Mouse (Mus musculus): ENCODE data around the gene Gga1. TPM values are rescaled to one million over a fixed set of nuclear protein-coding genes. Genes with fewer than 3 reads are reported as not detected.

Gga1 gene
- polyA plus RNA-seq, 2 experiments from 2014 or later, result 14.3 to 17.1 TPM

DNA sequence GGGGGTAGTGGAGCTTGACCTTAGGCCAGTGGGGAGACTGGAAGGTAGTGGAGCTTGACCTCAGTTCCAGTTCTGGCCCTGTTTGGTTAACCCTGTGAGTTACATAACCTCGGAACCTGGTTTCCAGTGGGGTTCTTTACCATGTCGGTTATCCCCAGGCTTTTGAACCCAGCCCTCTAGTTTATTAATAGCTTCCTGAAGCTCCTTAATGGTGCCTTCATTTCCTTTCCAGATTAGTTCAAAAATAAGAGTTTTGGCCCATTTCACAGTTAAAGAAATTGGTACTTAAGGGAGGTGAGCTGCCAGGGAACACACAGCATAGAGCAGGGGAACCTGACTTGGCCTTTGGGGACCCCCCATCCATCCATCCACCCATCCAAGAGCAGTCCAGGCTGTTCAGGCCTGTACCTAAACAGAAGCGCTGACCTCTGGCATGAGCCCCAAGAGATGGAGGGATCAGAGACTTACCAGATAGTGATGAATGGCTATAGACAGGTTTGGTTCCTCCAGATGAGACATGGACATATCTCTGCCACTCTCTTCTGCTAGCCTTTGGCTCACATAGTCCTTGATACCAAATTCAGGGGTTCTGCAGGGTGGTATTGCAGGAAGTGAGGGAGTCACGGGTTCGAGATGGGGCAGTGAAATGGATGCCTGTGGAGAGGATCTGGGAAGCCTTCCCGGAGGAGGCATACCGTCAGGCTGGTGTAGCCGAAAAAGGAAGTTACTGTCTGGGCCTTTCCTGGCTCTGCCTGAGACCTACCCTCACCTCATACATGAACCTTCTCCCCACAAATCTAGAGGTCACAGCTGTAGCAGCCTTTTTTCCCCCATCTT is 38.1 kb downstream of the Gga1 start:
- no peak for ATAC-seq

DNA sequence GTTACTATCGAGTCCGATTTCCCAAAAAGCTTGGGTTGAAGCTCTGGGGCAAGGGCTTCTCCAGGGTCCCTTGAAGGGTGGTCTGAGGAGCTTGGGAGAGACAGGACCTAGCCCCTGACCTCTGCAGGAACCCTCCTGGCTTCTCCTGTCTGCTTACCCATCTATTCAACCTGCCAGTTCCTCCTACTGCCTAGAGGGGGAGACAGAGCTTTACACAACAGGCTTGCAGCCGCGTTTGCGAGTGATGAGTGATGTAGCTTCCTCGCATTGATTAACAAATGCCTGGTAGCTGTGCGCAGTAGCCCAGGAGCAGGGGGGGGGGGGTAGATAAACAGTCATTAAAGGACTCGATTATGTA is 38.6 kb downstream of the Gga1 start:
- peak; percentile 53 for ATAC-seq

DNA sequence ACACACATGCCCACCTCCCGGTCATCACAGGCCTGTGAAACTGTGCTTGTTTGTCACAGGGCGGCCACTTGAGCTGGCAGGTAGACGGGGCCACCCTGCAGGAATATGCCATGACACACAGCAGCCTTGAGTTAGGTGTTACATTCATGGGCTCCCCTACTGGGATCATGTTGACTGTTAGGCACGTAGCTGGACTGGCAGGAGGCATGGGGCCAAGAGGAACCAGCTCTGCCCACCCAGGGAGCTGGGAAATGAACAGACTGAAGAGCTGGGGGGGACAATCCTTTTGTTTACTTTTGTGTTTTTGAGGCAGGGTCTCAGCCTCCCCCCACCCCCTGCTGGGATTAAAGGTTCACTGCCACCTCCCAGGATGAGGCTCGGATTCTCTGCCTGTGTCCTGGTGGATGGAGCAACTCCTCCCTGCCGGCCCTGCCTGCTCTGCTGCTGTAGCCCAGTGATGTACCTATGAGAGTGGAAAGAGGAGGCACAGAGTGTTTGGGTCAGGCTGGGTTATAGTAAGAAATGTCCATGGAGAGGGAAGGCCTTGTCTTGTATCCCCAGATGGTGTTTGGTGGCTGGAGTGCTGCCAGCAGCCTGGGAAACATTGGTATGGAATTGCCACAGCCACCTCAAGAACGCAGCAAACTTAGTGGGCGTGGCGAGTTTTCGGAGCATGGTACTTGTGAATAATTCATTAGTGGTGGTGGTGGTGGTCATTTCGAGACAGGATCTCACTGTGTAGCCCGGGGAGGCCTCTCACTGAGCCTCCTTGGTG is 39.2 kb downstream of the Gga1 start:
- no peak for ATAC-seq

GRCm38 (mm10) chr15:78918126-78918525 is 41.1 kb downstream of the Gga1 start:
- ATAC-seq, result no peak

GRCm38 (mm10) chr15:78919914-78920313 is 42.9 kb downstream of the Gga1 start:
- ATAC-seq, result no peak

GRCm38 (mm10) chr15:78922700-78923099 is 45.7 kb downstream of the Gga1 start:
- no peak for ATAC-seq

- ATAC-seq, result peak; percentile 68
Measured at GRCm38 (mm10) chr15:78923585-78923984, 46.6 kb downstream of the Gga1 start.

DNA sequence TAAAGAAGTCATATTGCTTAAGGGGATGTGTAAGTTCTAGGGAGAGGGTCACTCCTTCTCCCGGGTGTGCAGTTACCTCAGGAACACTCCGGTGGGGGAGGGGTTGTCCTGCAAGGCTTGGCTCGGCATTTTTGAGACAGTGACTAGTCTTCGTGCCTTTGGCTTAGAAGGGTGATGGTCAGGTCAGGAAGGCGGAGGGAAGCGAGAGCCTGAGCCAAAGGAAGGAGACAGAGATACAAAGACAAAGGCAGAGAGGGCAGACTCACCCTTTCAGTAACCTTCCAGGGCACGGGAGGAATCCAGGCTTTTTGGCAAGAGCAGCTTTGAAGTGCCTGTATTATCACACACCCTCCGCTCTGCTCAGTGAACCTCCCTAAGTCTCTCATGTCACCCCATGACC is 48.1 kb downstream of the Gga1 start:
- no peak for ATAC-seq

DNA sequence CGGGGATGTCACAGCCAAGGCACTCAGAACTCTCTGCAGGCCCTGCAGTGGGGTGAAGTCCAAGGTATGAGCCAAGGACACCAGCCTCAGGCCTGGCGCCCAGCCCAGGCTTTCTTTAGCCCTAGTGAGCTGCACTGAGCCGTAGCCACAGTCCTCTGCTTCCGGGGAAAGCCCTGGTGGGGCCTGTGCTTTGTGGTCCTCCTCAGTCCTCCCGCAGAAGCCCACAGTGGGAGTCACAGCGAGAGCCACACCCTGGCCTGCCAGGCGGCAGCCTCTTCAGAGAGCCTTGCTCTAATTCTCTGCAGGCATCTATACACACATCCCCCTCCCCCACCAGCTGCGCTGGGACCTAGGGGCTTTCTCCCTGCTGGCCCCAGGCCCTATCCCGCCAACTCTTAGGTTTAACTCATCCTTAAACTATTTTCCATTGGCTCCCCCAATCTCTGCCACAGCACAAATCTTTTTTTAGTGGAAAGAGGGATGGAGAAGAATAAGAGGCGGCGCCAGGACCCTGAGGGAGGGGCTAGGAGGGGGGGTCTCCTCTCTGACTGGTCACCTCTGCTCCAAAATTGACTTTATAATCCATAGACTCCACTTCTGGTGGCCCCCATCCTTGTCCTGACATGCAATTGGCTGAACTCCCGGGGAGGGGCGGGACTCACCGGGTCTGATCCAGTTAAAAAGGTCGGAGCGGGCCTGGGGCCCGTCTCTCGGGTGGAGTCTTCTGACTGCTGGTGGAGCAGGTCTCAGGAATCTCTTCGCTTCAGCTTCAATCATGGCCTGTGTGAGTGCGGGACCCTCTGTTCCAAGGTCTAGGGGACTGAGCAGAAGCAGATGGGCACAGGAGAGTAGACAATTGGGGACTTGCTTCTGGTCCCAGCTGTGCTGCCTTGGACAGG is 49.3 kb downstream of the Gga1 start, which contains the start of gene Lgals1:
Lgals1 (plus strand) TSS at position 705 of the 899 bp plus-strand sequence.
- peak; percentile 39 for ATAC-seq

DNA sequence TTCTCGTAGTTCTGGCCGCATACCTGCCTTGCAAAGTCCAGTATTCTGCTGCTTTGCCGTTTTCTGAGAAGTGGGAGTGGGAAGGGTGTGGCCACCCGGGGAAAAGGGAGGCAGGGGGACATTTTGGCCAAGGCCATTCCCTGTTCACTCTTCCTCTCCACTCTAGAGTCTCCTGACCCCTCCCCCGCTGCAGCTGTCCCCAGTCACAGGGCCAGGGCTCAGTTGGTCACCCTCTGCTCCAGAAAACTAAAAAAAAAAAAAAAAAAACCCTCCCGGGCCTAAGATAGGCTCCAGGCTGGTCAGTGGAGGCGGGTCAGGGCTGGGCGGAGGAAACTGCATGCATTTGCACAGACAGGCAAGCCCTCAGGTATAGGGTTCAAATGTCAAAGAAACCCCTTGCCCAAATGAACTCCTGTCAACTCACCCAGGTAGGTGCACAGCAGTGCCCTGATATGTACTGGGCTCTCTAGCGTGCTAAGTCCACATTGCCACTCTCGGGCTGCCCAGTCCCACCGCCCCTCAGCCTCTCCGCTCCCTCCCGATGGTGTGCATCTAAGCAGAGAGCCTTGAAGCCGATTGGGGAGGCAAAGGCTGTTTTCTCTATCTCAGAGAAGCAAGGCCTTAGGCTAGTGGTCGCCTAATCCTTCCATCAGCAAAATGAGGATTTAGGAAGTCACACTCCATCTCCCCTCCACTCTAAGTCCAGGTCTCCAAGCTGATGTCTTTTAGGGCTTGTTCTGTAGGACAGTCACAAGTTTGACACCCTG is 50.2 kb downstream of the Gga1 start:
- ATAC-seq, result no peak

DNA sequence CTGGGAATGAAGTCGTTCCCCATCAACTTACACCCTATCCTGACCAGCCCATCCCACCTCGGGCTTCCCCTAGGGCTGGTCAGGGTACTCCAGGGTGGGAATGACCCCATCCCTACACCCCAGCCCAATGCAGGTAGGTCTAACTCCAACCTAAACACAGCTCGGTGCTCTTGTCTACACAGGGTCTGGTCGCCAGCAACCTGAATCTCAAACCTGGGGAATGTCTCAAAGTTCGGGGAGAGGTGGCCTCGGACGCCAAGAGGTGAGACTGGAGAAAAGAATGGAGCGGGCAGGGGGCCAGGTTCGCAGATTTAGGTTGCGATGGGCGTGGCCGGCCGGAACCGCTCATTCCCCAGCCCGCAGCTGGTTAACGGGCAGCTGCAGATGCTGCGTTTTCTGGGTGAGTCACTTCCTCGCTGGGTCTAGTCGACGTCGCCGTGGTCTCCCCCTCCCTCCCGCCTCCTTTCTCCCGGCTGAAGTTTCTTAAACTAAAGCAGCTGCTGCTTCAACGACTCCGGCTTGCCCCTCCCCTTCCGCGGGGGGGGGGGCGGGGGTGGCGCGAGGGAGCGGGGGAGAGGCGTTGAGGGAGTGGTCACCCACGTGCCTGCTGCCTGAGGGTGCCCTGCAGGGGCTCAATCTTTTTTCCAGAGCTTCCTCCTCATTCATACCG is 50.9 kb downstream of the Gga1 start:
- ATAC-seq, result peak; percentile 79

DNA sequence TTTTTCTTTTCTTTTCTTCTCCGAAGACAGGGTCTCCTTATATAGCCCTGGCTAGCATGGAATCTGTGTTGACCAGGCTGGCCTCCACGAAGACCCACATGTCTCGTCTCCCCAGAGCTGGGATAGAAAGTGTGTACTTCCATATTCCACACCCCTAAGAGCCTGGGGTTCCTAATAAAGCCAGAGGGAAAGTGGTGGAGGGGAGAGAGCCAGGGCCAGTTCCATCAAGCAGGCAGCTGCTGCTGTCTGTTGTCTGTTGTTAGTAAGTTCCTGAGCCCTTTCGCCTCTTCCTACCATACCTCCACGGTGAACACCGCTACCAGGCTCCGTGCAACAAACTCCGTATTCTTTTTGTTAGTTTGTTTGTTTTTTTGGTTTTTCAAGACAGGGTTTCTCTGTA is 51.5 kb downstream of the Gga1 start:
- ATAC-seq, result no peak

GRCm38 (mm10) chr15:78930192-78930706 is 53.3 kb downstream of the Gga1 start:
- no peak for ATAC-seq

- no peak for ATAC-seq
Measured at GRCm38 (mm10) chr15:78930801-78931426, 53.9 kb downstream of the Gga1 start.

DNA sequence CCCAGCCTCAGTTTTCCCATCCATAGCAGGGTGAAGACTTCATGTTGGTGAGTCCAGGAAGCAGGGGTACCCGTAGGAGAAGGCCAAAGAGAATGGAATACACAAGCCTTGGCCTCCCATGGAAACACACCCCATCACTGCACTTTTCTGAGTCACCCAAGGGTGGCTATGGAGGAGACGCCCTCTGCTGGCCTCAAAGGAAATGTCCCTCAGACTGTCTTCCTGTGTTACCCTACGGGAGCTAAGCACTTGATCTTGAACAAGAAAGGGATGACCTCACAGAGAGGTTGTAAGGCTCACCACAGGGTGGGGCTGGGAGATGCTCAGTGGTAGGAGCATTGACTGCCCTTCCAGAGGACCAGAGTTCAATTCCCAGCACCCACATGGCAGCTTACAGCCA is 54.6 kb downstream of the Gga1 start:
- ATAC-seq, result peak; percentile 38

DNA sequence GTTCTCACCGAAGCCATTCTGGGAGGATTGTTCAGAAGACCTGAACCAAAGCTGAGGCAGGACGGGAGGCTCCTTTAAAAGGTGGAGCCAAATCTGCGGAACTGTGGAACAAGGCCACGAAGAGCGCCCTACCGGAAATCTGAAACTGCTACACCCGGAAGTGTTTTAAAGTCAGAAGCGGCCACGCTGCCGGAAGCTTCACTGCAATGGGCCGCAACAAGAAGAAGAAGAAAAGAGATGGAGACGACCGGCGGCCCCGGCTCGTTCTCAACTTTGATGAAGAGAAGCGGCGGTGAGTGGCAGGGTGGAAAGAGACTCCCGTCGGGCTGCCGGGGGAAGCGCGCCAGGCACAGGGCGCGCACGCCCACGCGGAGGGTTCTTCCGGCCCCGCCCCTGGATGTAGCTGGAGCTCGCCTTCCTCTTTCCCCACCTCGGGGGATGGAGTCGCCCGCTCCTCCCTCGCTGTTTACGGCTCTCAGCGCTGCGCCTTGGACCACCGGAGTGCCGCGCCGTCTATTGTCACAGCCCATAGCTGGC is 57.9 kb downstream of the Gga1 start, which contains the start of gene Nol12:
Nol12 (plus strand) TSS at position 150 of the 537 bp plus-strand sequence.
- peak; percentile 92 for ATAC-seq

DNA sequence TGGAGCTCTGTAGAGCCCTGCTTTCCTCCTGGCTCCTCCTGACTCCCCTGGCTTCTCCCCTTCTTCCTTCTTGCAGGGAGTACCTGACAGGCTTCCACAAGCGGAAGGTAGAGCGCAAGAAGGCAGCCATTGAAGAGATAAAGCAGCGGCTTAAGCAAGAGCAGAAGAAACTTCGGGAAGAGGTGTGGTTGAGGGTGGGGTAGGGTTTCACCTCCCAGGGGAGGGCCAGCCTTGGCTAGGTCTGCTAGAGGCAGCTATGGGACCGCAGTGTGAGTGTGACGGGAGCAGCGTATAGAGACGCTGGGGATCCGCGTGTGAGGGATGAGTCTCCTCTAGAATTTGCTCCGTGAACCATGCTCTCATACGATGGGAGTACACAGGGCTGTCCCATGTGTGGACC is 59.4 kb downstream of the Gga1 start:
- no peak for ATAC-seq

DNA sequence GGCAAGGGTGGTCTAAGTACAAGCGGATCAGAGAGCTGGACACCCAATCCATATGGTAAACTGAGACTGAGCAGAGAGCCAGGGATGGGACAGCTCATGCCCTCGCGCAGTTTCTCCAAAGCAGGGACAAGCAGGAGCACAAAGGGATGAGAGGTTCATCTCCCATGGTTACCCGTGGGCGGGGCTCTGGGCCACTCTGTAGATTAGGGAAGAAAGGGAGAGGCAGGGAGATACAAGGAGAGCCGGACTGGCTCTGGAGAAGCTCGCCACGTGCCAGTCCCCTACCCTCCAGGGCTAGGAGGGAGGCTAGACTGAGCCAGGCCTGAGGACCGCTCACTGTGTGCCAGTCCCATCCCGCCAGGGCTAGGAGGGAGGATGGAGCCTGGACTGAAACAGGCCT is 60.3 kb downstream of the Gga1 start:
- no peak for ATAC-seq

- ATAC-seq, result no peak
Measured at GRCm38 (mm10) chr15:78937963-78938362, 61.0 kb downstream of the Gga1 start.

DNA sequence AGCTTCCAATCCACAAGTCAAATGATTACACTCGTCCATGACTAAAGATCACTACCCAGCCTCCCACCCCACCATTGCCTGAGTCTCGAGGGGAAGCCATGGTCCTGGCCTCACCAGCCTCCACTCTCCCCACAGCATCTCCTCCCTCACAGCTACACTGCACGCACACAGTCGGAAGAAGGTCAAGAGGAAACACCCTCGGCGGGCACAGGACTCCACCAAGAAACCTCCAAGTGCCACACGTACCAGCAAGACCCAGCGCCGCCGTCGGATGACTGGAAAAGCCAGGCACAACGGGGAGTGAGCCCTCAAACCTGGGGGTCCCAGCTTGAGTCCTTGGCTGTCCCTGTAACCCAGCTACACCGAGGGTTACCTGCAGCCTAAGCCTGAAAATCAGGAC is 63.3 kb downstream of the Gga1 start:
- ATAC-seq, result no peak

Measured in CD4-positive, CD25-positive, alpha-beta regulatory T cell, adult 4 months (primary cell).